Mouse (Mus musculus) forebrain, postnatal 0 days (tissue): ENCODE data around the gene Nmt1. TPM values are rescaled to one million over a fixed set of nuclear protein-coding genes. Genes with fewer than 3 reads are reported as not detected.

Experiments used
- ATAC-seq: fragments of 200-750 bp; cut with Nextera tagmentation; 2 replicates; pipeline ENCODE4 v1.8.0; 2017; ENCODE audit warnings: mild to moderate bottlenecking, moderate library complexity
- DNase-seq: peaks from one replicate; pipeline ENCODE4 v3.0.0-alpha.2; 2015
- H3K27ac ChIP-seq: fragments of 300-500 bp; sonication (generic); 2 replicates; pipeline ENCODE4 v1.5.1; 2014; ENCODE audit warnings: low read depth, mild to moderate bottlenecking, antibody characterized with exemption, low read length, moderate library complexity, mixed read lengths
- H3K27me3 ChIP-seq: fragments of 300-500 bp; sonication (generic); 2 replicates; pipeline ENCODE4 v1.6.1; 2014; ENCODE audit warnings: mild to moderate bottlenecking, low read length, mixed read lengths; ENCODE audit not compliant: insufficient read depth
- H3K36me3 ChIP-seq: fragments of 300-500 bp; sonication (generic); 2 replicates; pipeline ENCODE4 v1.6.1; 2014; ENCODE audit warnings: mild to moderate bottlenecking, moderate library complexity; ENCODE audit not compliant: insufficient read depth
- H3K4me1 ChIP-seq: fragments of 300-500 bp; sonication (generic); 2 replicates; pipeline ENCODE4 v1.6.1; 2014; ENCODE audit warnings: antibody characterized with exemption; ENCODE audit not compliant: insufficient read depth
- H3K4me2 ChIP-seq: fragments of 300-500 bp; sonication (generic); 2 replicates; pipeline ENCODE4 v1.6.1; 2014; ENCODE audit warnings: low read depth, mild to moderate bottlenecking, moderate library complexity
- H3K4me3 ChIP-seq: fragments of 300-500 bp; sonication (generic); 2 replicates; pipeline ENCODE4 v1.5.1; 2014; ENCODE audit warnings: low read depth, low read length, mixed read lengths
- H3K9ac ChIP-seq: fragments of 300-500 bp; sonication (generic); 2 replicates; pipeline ENCODE4 v1.6.1; 2014; ENCODE audit warnings: mild to moderate bottlenecking
- H3K9me3 ChIP-seq: fragments of 300-500 bp; sonication (generic); 2 replicates; pipeline ENCODE4 v1.6.1; 2016; ENCODE audit warnings: low read length
- CTCF ChIP-seq: sonication (generic); IDR thresholded peaks from 2 replicates; pipeline ENCODE4 v1.5.1; 2016; ENCODE audit warnings: antibody characterized with exemption, control low read depth, low read depth
- WGBS: fragments of 180-500 bp; shearing (Covaris S2); extraction: QIAGEN DNeasy Blood & Tissue Kit; methylation state at CpG from one replicate; pipeline ENCODE4 v1.1.7; 2014; 5-methylcytosine and 5-hydroxymethylcytosine counted together
- polyA plus RNA-seq: library from polyadenylated mRNA; unstranded; fragments of >200 nt; fragmentation: Nextera tagmentation; extraction: Ambion mirVana; gene quantifications from 2 replicates; pipeline ENCODE4 v1.2.1, GENCODE M21; 2015
- total RNA-seq: library from RNA; depleted of rRNA; stranded (reverse); fragments of >200 nt; gene quantifications from 2 replicates; pipeline ENCODE4 v1.2.3, GENCODE M21; 2014

Nmt1 gene
- total and polyA plus RNA-seq, 2 experiments from 2014 or later: 35.0 to 63.2 TPM

GRCm38 (mm10) chr11:102990152-102990663 lies 37.8 kb upstream of the Nmt1 start:
- peak; percentile 37; the same call in 1 of the 2 replicates for ATAC-seq

GRCm38 (mm10) chr11:102991681-102992080 lies 36.3 kb upstream of the Nmt1 start:
- DNase-seq (peak; percentile 25), ATAC-seq (0 out of 2 replicates have a peak, but pooled peaks have one; percentile 19)
- Histone ChIP-seq H3K9me3 (no peaks in the 10 kb centered on the region), H3K9ac (no peak overlapping the region), H3K27me3 (peaks cover 8% of the 10 kb centered on the region), H3K4me1 (0 out of 2 replicates have a peak, but pooled peaks cover 13% of the 10 kb centered on the region), H3K27ac (no peak overlapping the region), H3K36me3 (peaks cover 29% of the 10 kb centered on the region), H3K4me2 (peak overlapping the region; percentile 35), H3K4me3 (no peak overlapping the region)
- 4% methylated on average over 16 of the region's 16 CpGs for WGBS
- TF ChIP-seq CTCF: no peak

More at GRCm38 (mm10) chr11:102990152-102990663, 37.8 kb upstream of the Nmt1 start:
- Histone ChIP-seq H3K27me3 (peaks cover 8% of the 10 kb centered on the region), H3K4me3 (peak overlapping the region; percentile 35), H3K4me2 (peak overlapping the region; percentile 70), H3K36me3 (peaks cover 14% of the 10 kb centered on the region), H3K9ac (peak overlapping the region; percentile 33; the same call in 1 of the 2 replicates), H3K9me3 (no peaks in the 10 kb centered on the region), H3K4me1 (0 out of 2 replicates have a peak, but pooled peaks cover 13% of the 10 kb centered on the region), H3K27ac (no peak overlapping the region)
- peak; percentile 60; the same call in 1 of the 2 replicates for TF ChIP-seq CTCF
- DNase-seq: peak; percentile 50
- WGBS: 1% methylated on average over 29 of the region's 29 CpGs

GRCm38 (mm10) chr11:102992940-102993339 lies 35.0 kb upstream of the Nmt1 start:
- Histone ChIP-seq H3K9me3 (no peaks in the 10 kb centered on the region), H3K27ac (no peak overlapping the region), H3K4me3 (no peak overlapping the region), H3K27me3 (peaks cover 8% of the 10 kb centered on the region), H3K9ac (no peak overlapping the region), H3K4me2 (no peak overlapping the region), H3K4me1 (0 out of 2 replicates have a peak, but pooled peaks cover 13% of the 10 kb centered on the region), H3K36me3 (peaks cover 41% of the 10 kb centered on the region)
- peak; percentile 89 for TF ChIP-seq CTCF
- ATAC-seq: peak; percentile 44
- peak; percentile 78 for DNase-seq
- WGBS: 4% methylated on average over 5 of the region's 5 CpGs

GRCm38 (mm10) chr11:102993420-102994029 lies 34.5 kb upstream of the Nmt1 start:
- ATAC-seq: peak; percentile 12; the same call in 1 of the 2 replicates
- H3K4me3 ChIP-seq: no peak overlapping the region
- H3K27ac ChIP-seq: no peak overlapping the region
- H3K4me1 ChIP-seq: 0 out of 2 replicates have a peak, but pooled peaks cover 13% of the 10 kb centered on the region
- no peak overlapping the region for H3K4me2 ChIP-seq
- 16% methylated on average over 17 of the region's 17 CpGs for WGBS
- H3K27me3 ChIP-seq: peaks cover 8% of the 10 kb centered on the region
- H3K36me3 ChIP-seq: peaks cover 46% of the 10 kb centered on the region
- no peak overlapping the region for H3K9ac ChIP-seq
- TF ChIP-seq CTCF: no peak
- H3K9me3 ChIP-seq: no peaks in the 10 kb centered on the region
- DNase-seq: no peak

- WGBS: 92% methylated on average over 18 of the region's 18 CpGs
These were observed 33.0 kb upstream of the Nmt1 start for GRCm38 (mm10) chr11:102994952-102995351.

GRCm38 (mm10) chr11:102996385-102996784 lies 31.6 kb upstream of the Nmt1 start:
- Histone ChIP-seq H3K36me3 (peaks cover 64% of the 10 kb centered on the region), H3K4me1 (0 out of 2 replicates have a peak, but pooled peaks cover 6% of the 10 kb centered on the region), H3K4me3 (no peak overlapping the region), H3K27me3 (peaks cover 2% of the 10 kb centered on the region; the same call in 1 of the 2 replicates), H3K27ac (no peak overlapping the region), H3K9ac (no peak overlapping the region), H3K4me2 (no peak overlapping the region), H3K9me3 (no peaks in the 10 kb centered on the region)
- DNase-seq (no peak), ATAC-seq (no peak)
- 85% methylated on average over 7 of the region's 7 CpGs for WGBS
- no peak for TF ChIP-seq CTCF

More at GRCm38 (mm10) chr11:102994952-102995351, 33.0 kb upstream of the Nmt1 start:
- no peak overlapping the region for H3K9ac ChIP-seq
- H3K36me3 ChIP-seq: peaks cover 61% of the 10 kb centered on the region
- H3K9me3 ChIP-seq: no peaks in the 10 kb centered on the region
- peaks cover 8% of the 10 kb centered on the region for H3K27me3 ChIP-seq
- H3K27ac ChIP-seq: no peak overlapping the region
- no peak for TF ChIP-seq CTCF
- H3K4me2 ChIP-seq: no peak overlapping the region
- H3K4me1 ChIP-seq: 0 out of 2 replicates have a peak, but pooled peaks cover 9% of the 10 kb centered on the region
- H3K4me3 ChIP-seq: no peak overlapping the region
- DNase-seq (no peak), ATAC-seq (no peak)
